Mouse (Mus musculus): ENCODE measurements around the gene Nyx.

DNA sequence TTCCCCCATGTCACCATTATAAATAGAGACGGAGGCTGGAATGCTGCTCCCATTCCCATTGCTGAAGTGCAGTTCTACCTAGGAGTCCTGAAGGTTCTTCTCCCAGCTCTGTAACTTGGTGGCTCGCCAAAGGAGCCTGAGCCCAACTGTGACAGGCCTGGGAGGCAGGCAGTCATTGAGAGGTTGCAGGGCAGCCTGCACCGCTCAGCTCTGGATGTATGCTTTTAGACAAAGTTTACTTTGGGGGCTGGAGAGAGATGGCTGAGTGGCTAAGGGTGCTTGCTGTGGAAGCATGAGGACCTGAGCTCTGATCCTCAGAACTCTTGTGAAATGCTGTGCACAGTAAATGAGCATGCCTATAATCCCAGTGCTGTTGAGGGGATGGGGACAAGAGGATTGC, 25.0 kb downstream of the Nyx start:
- TF ChIP-seq MAFK (IDR thresholded peaks at IDR 0.05; ENCODE audit: borderline replicate concordance, low read depth, low read length) = no peak
- TF ChIP-seq TAL1 (IDR thresholded peaks at IDR 0.05; ENCODE audit: low read length) = no peak
- no peak for TF ChIP-seq RAD21 (IDR thresholded peaks at IDR 0.05; ENCODE audit: low read depth, low read length)
